Mouse (Mus musculus) gastrocnemius, postnatal 14 days (tissue): ENCODE measurements around the gene Taco1. TPM values are rescaled to one million over a fixed set of nuclear protein-coding genes. Genes with fewer than 3 reads are reported as not detected.

ENCODE experiments used
- total RNA-seq, 2 experiments: library from RNA; stranded (reverse); gene quantifications; 2 replicates each; pipeline ENCODE4 v1.2.3; 2021

Gene Taco1
- total RNA-seq, 2 experiments from 2014 or later = 38.8 to 42.5 TPM

Other genes starting within 250 kb of the Taco1 start
- 1 to 10 TPM; 6.4 to 8.2 TPM for gene Cyb561, start 112.7 kb upstream of the Taco1 start, total RNA-seq
- 10 to 100 TPM; 46.2 to 48.3 TPM for gene Ace, start 98.1 kb upstream of the Taco1 start, total RNA-seq
- gene Ace3, start 71.4 kb upstream of the Taco1 start, total RNA-seq = not detected
- gene Kcnh6, start 57.9 kb upstream of the Taco1 start, total RNA-seq = not detected
- gene Dcaf7, start 29.2 kb upstream of the Taco1 start, total RNA-seq = 10 to 100 TPM; 31.4 to 34.0 TPM
- 10 to 100 TPM; 22.1 to 22.7 TPM for gene Map3k3, start 18.6 kb downstream of the Taco1 start, total RNA-seq
- not detected for gene Gm10840, start 94.8 kb downstream of the Taco1 start, total RNA-seq
- gene Limd2, start 94.8 kb downstream of the Taco1 start, total RNA-seq = 1 to 10 TPM; 5.9 to 8.6 TPM
- 10 to 100 TPM; 13.0 to 15.3 TPM for gene Strada, start 136.1 kb downstream of the Taco1 start, total RNA-seq
- 10 to 100 TPM; 62.1 to 69.8 TPM for gene Ccdc47, start 150.3 kb downstream of the Taco1 start, total RNA-seq
- 10 to 100 TPM; 22.5 to 24.8 TPM for gene Ddx42, start 150.9 kb downstream of the Taco1 start, total RNA-seq
- 10 to 100 TPM; 22.0 to 25.0 TPM for gene Ftsj3, start 190.0 kb downstream of the Taco1 start, total RNA-seq
- 100 to 1,000 TPM; 133 to 137 TPM for gene Psmc5, start 190.1 kb downstream of the Taco1 start, total RNA-seq
- 10 to 100 TPM; 20.3 to 22.6 TPM for gene Smarcd2, start 206.9 kb downstream of the Taco1 start, total RNA-seq
- under 1 TPM; 0.07 to 0.12 TPM for gene Tcam1, start 210.6 kb downstream of the Taco1 start, total RNA-seq
- gene Gh, start 235.8 kb downstream of the Taco1 start, total RNA-seq = not detected
- gene Cd79b, start 248.7 kb downstream of the Taco1 start, total RNA-seq = 1 to 10 TPM; 1.0 to 1.1 TPM